Mouse (Mus musculus) bone marrow macrophage, adult 2 months (primary cell): Measurements from ENCODE around the gene Rpl36a-ps1. TPM values are rescaled to one million over a fixed set of nuclear protein-coding genes. Genes with fewer than 3 reads are reported as not detected.

Experiments used
- H3K27ac ChIP-seq: 2 replicates; pipeline ENCODE4 v1.5.1; 2012; ENCODE audit warnings: low read depth, low read length; ENCODE audit not compliant: insufficient read depth
- H3K4me1 ChIP-seq: 2 replicates; pipeline ENCODE4 v1.6.1; 2012; ENCODE audit warnings: low read length; ENCODE audit not compliant: control insufficient read depth, insufficient read depth
- H3K4me3 ChIP-seq: 2 replicates; pipeline ENCODE4 v1.5.1; 2012; ENCODE audit warnings: mild to moderate bottlenecking, low read length, moderate library complexity; ENCODE audit not compliant: insufficient read depth
- CTCF ChIP-seq: IDR thresholded peaks from 2 replicates; pipeline ENCODE4 v1.5.1; 2012; ENCODE audit warnings: low read depth, mild to moderate bottlenecking, low read length, moderate library complexity
- POLR2A ChIP-seq: IDR thresholded peaks from 2 replicates; pipeline ENCODE4 v1.6.1; 2012; ENCODE audit warnings: mild to moderate bottlenecking, low read depth, low read length, borderline replicate concordance
- polyA plus RNA-seq: library from polyadenylated mRNA; stranded (reverse); fragments of >200 nt; gene quantifications from 2 replicates; pipeline ENCODE4 v1.2.4, GENCODE M21; 2012; ENCODE audit not compliant: missing spikeins, insufficient read depth, insufficient read length

The Rpl36a-ps1 gene
- polyA plus RNA-seq, 1 experiment, result 12.7 TPM

DNA sequence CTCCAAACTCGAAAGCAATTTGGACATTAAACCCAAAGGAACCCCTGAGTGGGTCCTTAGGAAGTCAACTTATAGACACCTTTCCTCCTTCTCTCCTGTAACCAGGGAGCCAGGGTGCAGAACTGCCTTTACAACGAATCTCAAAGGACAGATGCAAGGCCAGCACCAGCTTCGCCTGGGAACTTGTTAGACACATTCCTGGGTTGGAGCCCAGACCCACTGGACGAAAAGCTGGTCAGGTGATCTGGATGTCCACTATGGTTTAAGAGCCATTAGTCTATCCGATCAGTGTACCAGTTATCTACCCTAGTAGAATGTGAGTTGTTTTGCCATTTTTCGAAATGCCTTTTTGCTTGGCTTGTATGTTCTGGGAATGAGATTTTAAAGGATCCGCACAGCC is 41.7 kb downstream of the Rpl36a-ps1 start:
- no peak overlapping the region for H3K27ac ChIP-seq
- no peak for TF ChIP-seq POLR2A
- TF ChIP-seq CTCF, result no peak
- H3K4me3 ChIP-seq, result no peak overlapping the region
- H3K4me1 ChIP-seq, result peaks cover 9% of the 10 kb centered on the region

DNA sequence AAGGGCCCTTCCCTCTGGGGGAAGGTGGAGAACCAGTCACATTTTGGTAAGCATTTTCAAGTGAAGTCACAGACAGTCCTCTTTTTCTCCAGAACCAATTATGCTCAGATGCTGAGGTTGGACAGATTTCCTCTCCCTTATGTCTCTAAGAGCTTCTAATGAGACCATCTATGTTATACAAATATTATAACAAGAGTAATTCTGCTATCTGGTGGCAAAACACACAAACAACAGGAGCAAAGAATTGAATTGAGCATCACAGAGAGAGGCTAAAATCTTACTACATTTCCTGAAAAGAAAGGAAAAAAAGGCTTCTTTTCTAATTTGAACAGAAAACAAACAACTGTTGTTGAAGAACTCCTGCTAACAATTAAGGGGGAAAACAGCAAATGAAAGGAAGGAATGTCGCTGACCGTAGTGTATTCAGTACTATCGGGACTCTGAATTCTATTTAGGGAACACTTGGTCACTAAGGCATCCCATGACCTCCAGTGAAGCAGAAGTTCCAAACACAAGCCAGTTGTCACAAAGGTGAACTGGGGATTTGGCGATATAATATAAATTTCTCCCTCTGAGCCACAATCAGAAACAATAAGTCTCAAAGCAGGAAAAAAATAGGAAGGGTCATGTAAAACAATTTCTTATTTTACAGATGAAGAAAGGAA is 42.4 kb downstream of the Rpl36a-ps1 start:
- TF ChIP-seq POLR2A (no peak), CTCF (no peak)
- Histone ChIP-seq H3K4me3 (no peak overlapping the region), H3K27ac (no peak overlapping the region), H3K4me1 (peaks cover 9% of the 10 kb centered on the region)

Other genes with a start within 250 kb of the Rpl36a-ps1 start
- gene Mzt1, start 51.8 kb upstream of the Rpl36a-ps1 start, polyA plus RNA-seq, result 43.1 and 46.3 TPM in 2 replicates
- gene Bora, start 51.9 kb upstream of the Rpl36a-ps1 start, polyA plus RNA-seq, result 13.7 and 13.8 TPM in 2 replicates
- 11.7 and 13.0 TPM in 2 replicates for gene Pibf1, start 105.1 kb upstream of the Rpl36a-ps1 start, polyA plus RNA-seq
- gene Dis3, start 105.5 kb upstream of the Rpl36a-ps1 start, polyA plus RNA-seq, result 13.7 and 16.0 TPM in 2 replicates